Mouse (Mus musculus): ENCODE results near the gene Hip1r. TPM values are rescaled to one million over a fixed set of nuclear protein-coding genes. Genes with fewer than 3 reads are reported as not detected.
A peak's percentile ranks its signal among the peaks of the same experiment; 100 is the strongest.

Gene Hip1r
- total and polyA plus RNA-seq, 3 experiments, result 16.6 to 31.6 TPM; not detected in 1

- TF ChIP-seq EP300 (IDR thresholded peaks at IDR 0.05; ENCODE audit: low read depth in 1 of 2, low read length in 2 of 2), result peak; percentile 15 to 40; a peak in 1 of 4 replicates
- no peak for TF ChIP-seq TBP (IDR thresholded peaks at IDR 0.05; ENCODE audit: low read depth, low read length)
- 0 out of 2 replicates have a peak, but pooled peaks have one; percentile 32 for TF ChIP-seq TCF12 (IDR thresholded peaks at IDR 0.05; ENCODE audit: low read depth, low read length)
- TF ChIP-seq NRF1 (IDR thresholded peaks at IDR 0.05; ENCODE audit: insufficient read depth, low read depth, low read length, poor library complexity, severe bottlenecking), result peak; percentile 62
- peak; percentile 64 for TF ChIP-seq ETS1 (IDR thresholded peaks at IDR 0.05; ENCODE audit: low read depth, low read length)
- no peak for TF ChIP-seq CHD1 (IDR thresholded peaks at IDR 0.05; ENCODE audit: low read depth, low read length)
- TF ChIP-seq GABPA (IDR thresholded peaks at IDR 0.05; ENCODE audit: low read depth, low read length), result no peak
- TF ChIP-seq CTCF (IDR thresholded peaks at IDR 0.05 in 2 of 3, conservative IDR thresholded peaks at IDR 0.05 in 1 of 3; ENCODE audit: control insufficient read depth in 1 of 3, insufficient read depth in 1 of 3, low read depth in 2 of 3, low read length in 3 of 3, poor library complexity in 1 of 3, severe bottlenecking in 1 of 3), result no peak
- TF ChIP-seq POLR2AphosphoS5 (IDR thresholded peaks at IDR 0.05; ENCODE audit: borderline replicate concordance, low read depth, low read length), result no peak
- TF ChIP-seq USF2 (IDR thresholded peaks at IDR 0.05; ENCODE audit: borderline replicate concordance in 1 of 2, insufficient read depth in 1 of 2, low read depth in 1 of 2, low read length in 2 of 2), result no peak
- TF ChIP-seq MAX (IDR thresholded peaks at IDR 0.05; ENCODE audit: low read length), result no peak
- TF ChIP-seq MEF2A (IDR thresholded peaks at IDR 0.05; ENCODE audit: extremely low read depth, insufficient replicate concordance, low read depth, low read length, poor library complexity, severe bottlenecking), result no peak
- no peak for TF ChIP-seq BHLHE40 (IDR thresholded peaks at IDR 0.05; ENCODE audit: borderline replicate concordance, low read depth, low read length)
- no peak for TF ChIP-seq E2F4 (IDR thresholded peaks at IDR 0.05; ENCODE audit: borderline replicate concordance, low read depth, low read length)
- TF ChIP-seq SIN3A (IDR thresholded peaks at IDR 0.05; ENCODE audit: low read length), result peak; percentile 7
- TF ChIP-seq MYC (IDR thresholded peaks at IDR 0.05; ENCODE audit: low read depth, low read length), result 0 out of 2 replicates have a peak, but pooled peaks have one; percentile 20
- H3K36me3 ChIP-seq (ENCODE audit: control insufficient read depth in 1 of 2, insufficient read depth in 2 of 2, low read length in 2 of 2), result peaks cover 0 to 11% of the 10 kb centered on the region in 2 experiments; a peak in 2 of 4 replicates
- peak overlapping the region; percentile 97 for H3K27ac ChIP-seq (ENCODE audit: control insufficient read depth, low read depth, low read length)
- peaks cover 2 to 28% of the 10 kb centered on the region in 2 experiments; a peak in 3 of 4 replicates for H3K4me1 ChIP-seq (ENCODE audit: control insufficient read depth in 1 of 2, insufficient read depth in 2 of 2, low read length in 2 of 2)
- peaks cover 14% of the 10 kb centered on the region for H3K79me2 ChIP-seq (ENCODE audit: control insufficient read depth, insufficient read depth, low read length, poor library complexity)
- H3K9ac ChIP-seq (ENCODE audit: control insufficient read depth, low read depth, low read length, poor library complexity, severe bottlenecking), result peak overlapping the region; percentile 80
- DNase-seq (ENCODE audit: low read depth, low spot score), result peak; percentile 72
- H3K27me3 ChIP-seq (ENCODE audit: control insufficient read depth in 1 of 2, insufficient read depth in 2 of 2, low read length in 2 of 2), result no peaks in the 10 kb centered on the region
- no peaks in the 10 kb centered on the region for H3K9me3 ChIP-seq (replicated peaks; ENCODE audit: insufficient read depth, low read length)
- peak overlapping the region; percentile 56 to 61 for H3K4me3 ChIP-seq (ENCODE audit: control insufficient read depth in 1 of 2, insufficient read depth in 1 of 2, low read depth in 2 of 2, low read length in 2 of 2)
Measured at GRCm38 (mm10) chr5:124049249-124050045, 76.0 kb downstream of the Hip1r start.

Measured in MEL (cell line).